Mouse (Mus musculus) ES-Bruce4 (cell line): Measurements from ENCODE around the gene Pigs. TPM values are rescaled to one million over a fixed set of nuclear protein-coding genes. Genes with fewer than 3 reads are reported as not detected.

ENCODE experiments used
- H3K27ac ChIP-seq: 2 replicates; pipeline ENCODE4 v1.5.1; 2012; ENCODE audit warnings: low read length, inconsistent platforms; ENCODE audit not compliant: insufficient read depth
- H3K27me3 ChIP-seq: 2 replicates; pipeline ENCODE4 v1.6.1; 2012; ENCODE audit warnings: mild to moderate bottlenecking, low read length, inconsistent platforms; ENCODE audit not compliant: control insufficient read depth, poor library complexity, insufficient read depth, severe bottlenecking
- H3K36me3 ChIP-seq: 2 replicates; pipeline ENCODE4 v1.6.1; 2012; ENCODE audit warnings: inconsistent platforms, mild to moderate bottlenecking, low read length, moderate library complexity; ENCODE audit not compliant: control insufficient read depth, poor library complexity, insufficient read depth, severe bottlenecking
- H3K4me1 ChIP-seq: one replicate; pipeline ENCODE4 v1.8.1; 2011; ENCODE audit warnings: low read length; ENCODE audit not compliant: control insufficient read depth, insufficient read depth
- H3K4me3 ChIP-seq: 2 replicates; pipeline ENCODE4 v1.5.1; 2011; ENCODE audit warnings: low read depth, mild to moderate bottlenecking, low read length
- H3K9ac ChIP-seq: 2 replicates; pipeline ENCODE4 v1.6.1; 2012; ENCODE audit warnings: low read depth, mild to moderate bottlenecking, inconsistent platforms; ENCODE audit not compliant: poor library complexity, severe bottlenecking
- H3K9me3 ChIP-seq: replicated peaks from 2 replicates; pipeline ENCODE4 v1.6.1; 2012; ENCODE audit warnings: mild to moderate bottlenecking, low read length, inconsistent platforms; ENCODE audit not compliant: control insufficient read depth, poor library complexity, insufficient read depth, severe bottlenecking
- CTCF ChIP-seq: IDR thresholded peaks from one replicate; pipeline ENCODE4 v1.8.1; 2011; ENCODE audit warnings: low read depth, low read length
- EP300 ChIP-seq: IDR thresholded peaks from 2 replicates; pipeline ENCODE4 v1.6.1; 2011; ENCODE audit warnings: low read depth, low read length; ENCODE audit not compliant: insufficient read depth
- POLR2A ChIP-seq: IDR thresholded peaks from one replicate; pipeline ENCODE4 v1.8.1; 2011; ENCODE audit warnings: low read length; ENCODE audit not compliant: insufficient read depth
- polyA plus RNA-seq: library from polyadenylated mRNA; stranded (reverse); fragments of >200 nt; gene quantifications from 2 replicates; pipeline ENCODE4 v1.2.4, GENCODE M21; 2011; ENCODE audit warnings: low read depth; ENCODE audit not compliant: missing spikeins, insufficient read depth, insufficient read length

Gene Pigs
- polyA plus RNA-seq = 24.2 and 29.5 TPM in 2 replicates

DNA sequence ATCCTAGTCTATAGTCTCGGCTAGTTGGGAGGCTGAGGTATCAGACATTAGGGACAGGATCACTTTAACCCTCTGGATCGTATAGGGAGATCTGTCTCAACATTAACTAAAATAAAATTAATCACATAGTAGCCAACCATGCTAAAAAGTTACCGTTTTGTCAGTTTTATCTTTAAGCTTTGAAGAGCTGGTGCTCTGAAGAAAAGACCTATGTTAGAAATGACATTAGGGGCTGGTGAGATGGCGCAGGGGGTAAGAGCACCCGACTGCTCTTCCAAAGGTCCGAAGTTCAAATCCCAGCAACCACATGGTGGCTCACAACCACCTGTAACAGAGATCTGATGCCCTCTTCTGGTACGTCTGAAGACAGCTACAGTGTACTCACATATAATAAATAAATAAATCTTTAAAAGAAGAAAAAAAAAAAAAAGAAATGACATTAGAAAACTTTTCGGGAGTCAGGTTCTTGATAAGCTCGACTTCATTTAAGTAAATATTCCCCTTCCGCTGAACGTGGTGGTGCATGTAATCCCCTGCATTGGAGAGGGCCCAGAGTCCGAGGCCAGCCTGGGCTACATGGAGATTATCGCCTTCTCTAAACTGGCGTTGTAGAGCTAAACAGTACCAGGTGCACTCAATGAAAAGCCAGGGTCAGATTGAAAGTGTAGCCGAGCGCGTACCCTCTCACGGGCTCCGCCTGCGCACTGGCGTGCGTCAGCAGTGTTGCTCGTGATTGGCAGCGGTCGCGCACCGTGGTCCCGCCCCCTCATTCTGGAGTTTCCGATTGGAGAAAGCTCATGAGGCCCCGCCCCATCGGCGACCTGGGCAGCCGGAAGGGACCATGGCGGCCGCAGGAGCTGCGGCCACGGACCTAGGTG, at the start of gene Pigs:
Pigs (plus strand) TSS at position 782 of the 878 bp plus-strand sequence.
- Histone ChIP-seq H3K9me3 (no peaks in the 10 kb centered on the region), H3K27ac (peak within 1 kb of the TSS; percentile 53; the same call in 1 of the 2 replicates), H3K4me3 (peak within 1 kb of the TSS; percentile 87), H3K4me1 (no peaks in the 10 kb centered on the region), H3K27me3 (no peaks in the 10 kb centered on the region), H3K9ac (peak within 1 kb of the TSS; percentile 84), H3K36me3 (0 out of 2 replicates have a peak, but pooled peaks cover under 1% of the 10 kb centered on the region)
- TF ChIP-seq CTCF (no peak), EP300 (no peak), POLR2A (no peak)

DNA sequence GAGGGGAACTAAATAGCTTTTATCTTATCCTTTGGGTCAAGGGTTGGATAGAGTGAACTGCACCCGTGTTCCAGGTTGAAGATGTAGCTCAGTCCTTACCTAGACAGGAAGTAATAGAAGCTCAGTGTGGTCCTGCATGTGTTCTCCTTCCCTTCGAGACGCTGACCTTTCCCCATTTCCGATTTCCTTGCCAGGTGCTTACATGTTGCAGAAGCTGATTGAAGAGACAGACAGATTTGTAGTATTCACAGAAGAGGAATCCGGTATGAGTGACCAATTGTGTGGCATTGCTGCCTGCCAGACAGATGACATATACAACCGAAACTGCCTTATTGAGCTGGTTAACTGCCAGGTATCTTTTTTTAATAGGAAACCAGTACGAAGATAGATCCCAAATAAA, 49.4 kb upstream of the Pigs start:
- peaks cover 92% of the 10 kb centered on the region for H3K36me3 ChIP-seq

DNA sequence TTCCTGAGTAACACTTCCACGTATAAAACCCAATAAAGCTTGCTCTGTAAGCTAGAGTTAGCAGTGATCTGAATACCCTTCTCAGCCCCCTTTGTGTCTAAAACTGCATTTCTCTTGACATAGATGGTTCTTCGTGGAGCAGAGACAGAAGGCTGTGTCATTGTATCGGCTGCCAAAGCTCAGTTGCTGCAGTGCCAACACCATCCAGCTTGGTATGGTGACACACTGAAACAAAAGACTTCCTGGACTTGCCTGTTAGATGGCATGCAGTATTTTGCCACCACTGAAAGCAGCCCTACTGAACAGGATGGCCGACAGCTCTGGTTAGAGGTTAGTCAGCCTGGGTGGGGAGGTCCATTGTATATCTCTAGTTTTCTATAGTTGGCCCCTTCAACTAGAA, 48.6 kb upstream of the Pigs start:
- peaks cover 92% of the 10 kb centered on the region for H3K36me3 ChIP-seq
- H3K27ac ChIP-seq = no peak overlapping the region
- H3K27me3 ChIP-seq = no peaks in the 10 kb centered on the region
- H3K9ac ChIP-seq = no peak overlapping the region
- H3K9me3 ChIP-seq = no peaks in the 10 kb centered on the region
- H3K4me1 ChIP-seq = no peaks in the 10 kb centered on the region
- TF ChIP-seq POLR2A = no peak
- TF ChIP-seq CTCF = no peak
- no peak for TF ChIP-seq EP300
- no peak overlapping the region for H3K4me3 ChIP-seq

More for the DNA sequence above, 49.4 kb upstream of the Pigs start:
- TF ChIP-seq EP300 (no peak), POLR2A (no peak), CTCF (no peak)
- Histone ChIP-seq H3K9ac (no peak overlapping the region), H3K27me3 (no peaks in the 10 kb centered on the region), H3K9me3 (no peaks in the 10 kb centered on the region), H3K27ac (no peak overlapping the region), H3K4me1 (no peaks in the 10 kb centered on the region), H3K4me3 (no peak overlapping the region)

DNA sequence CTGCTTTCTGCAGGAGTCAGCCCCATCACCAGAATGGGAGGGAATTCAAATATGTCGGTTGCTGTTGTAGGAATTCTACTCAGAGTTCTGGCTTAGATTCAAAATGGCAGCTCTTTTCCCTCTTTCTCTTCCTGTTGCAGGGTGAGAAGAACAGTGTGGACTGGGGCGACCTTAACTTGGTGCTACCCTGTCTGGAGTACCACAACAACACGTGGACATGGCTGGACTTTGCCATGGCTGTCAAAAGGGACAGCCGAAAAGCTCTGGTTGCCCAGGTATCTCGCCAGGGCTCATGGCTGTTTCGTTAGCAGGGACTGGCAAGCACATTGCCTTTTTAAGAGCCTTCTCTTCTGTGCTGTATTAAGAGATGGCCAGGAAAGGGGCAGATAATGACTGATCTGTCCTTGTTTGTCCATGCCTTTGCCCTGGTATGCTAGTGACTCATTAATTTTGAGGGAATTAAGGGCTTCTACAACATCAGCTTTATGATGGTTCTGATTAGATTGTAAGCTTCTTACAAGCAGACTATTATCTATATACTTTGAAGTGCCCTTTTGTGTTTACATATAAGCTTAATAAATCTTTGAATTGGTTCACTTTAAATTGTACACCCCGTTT, 39.0 kb upstream of the Pigs start:
- TF ChIP-seq CTCF (no peak), EP300 (no peak), POLR2A (no peak)
- Histone ChIP-seq H3K27ac (no peak overlapping the region), H3K27me3 (no peaks in the 10 kb centered on the region), H3K9ac (no peak overlapping the region), H3K36me3 (peaks cover 77% of the 10 kb centered on the region), H3K4me1 (no peaks in the 10 kb centered on the region), H3K9me3 (no peaks in the 10 kb centered on the region), H3K4me3 (no peak overlapping the region)

DNA sequence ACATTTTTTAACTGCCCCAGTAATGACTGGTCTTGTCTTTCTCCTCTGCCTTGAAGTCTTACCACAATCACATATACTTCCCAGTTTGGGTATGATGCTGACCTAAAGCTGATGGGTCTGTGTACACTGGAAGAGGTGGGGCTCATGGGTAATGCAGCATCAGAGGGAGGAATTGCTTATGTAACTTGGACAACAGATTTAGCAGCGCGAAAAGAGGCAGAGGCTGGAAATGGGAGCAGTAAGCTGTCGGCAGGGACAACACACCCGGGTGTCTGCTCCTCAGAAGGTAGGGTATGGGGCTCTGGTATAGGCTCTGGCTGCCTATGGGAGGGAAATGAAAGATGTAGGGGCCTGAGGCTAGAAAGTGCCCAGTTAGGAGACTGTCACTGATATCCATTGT, 37.6 kb upstream of the Pigs start, which contains the start of gene BC030499:
BC030499 (plus strand) TSS at position 188 of the 400 bp plus-strand sequence.
- Histone ChIP-seq H3K27me3 (no peaks in the 10 kb centered on the region), H3K9ac (no peak within 1 kb of the TSS), H3K36me3 (peaks cover 63% of the 10 kb centered on the region), H3K4me1 (no peaks in the 10 kb centered on the region), H3K4me3 (no peak within 1 kb of the TSS), H3K27ac (no peak within 1 kb of the TSS), H3K9me3 (no peaks in the 10 kb centered on the region)
- TF ChIP-seq POLR2A (no peak), CTCF (no peak), EP300 (no peak)

DNA sequence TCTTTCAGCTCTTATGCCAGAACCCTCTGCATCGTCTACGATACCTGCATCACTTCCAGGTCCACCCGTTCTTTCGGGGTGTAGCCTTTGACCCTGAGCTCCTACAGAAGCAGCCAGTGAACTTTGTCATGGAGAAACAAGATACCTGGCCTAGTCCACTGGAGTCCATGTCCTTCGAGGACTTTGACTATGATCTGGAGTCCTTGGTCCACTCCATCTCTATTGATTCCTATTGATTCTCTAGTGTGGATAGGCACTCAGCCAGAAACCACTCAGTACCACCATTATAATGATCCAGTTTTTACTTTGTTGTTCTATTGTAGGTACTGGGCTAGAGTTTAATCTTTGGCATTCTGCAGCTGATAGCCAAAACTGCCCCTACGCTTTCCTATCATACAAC, 33.6 kb upstream of the Pigs start:
- Histone ChIP-seq H3K9me3 (no peaks in the 10 kb centered on the region), H3K4me3 (no peak overlapping the region), H3K4me1 (no peaks in the 10 kb centered on the region), H3K27ac (no peak overlapping the region), H3K9ac (no peak overlapping the region), H3K36me3 (peaks cover 28% of the 10 kb centered on the region), H3K27me3 (no peaks in the 10 kb centered on the region)
- TF ChIP-seq EP300 (no peak), CTCF (no peak), POLR2A (no peak)
